22 mouse cellular contexts compared by ENCODE assay signal in genomic region chr15:27872286-27872685, GRCm38 (mm10).
A peak's percentile ranks its signal among the peaks of the same experiment; 100 is the strongest.
DNase-seq lines count a peak whose midpoint lies in the region; ATAC-seq lines count a peak whose summit lies in the region.
"Had no signal": no experiment of that assay in that cellular context is flagged by ENCODE, and none has a peak within 500 bp of the region (broad histone marks: within the 10 kb centered on the region; RNA-seq: fewer than 3 reads in every experiment).

No protein-coding gene starts in this region.

- ATAC-seq in liver, embryonic 12.5 days = peak; percentile 67
- ATAC-seq in megakaryocyte, adult 5-6 weeks (ENCODE audit: poor library complexity, severe bottlenecking) = 0 out of 2 replicates have a peak, but pooled peaks have one; percentile 22
- ATAC-seq in midbrain, embryonic 11.5 days (ENCODE audit: low FRiP score) = no peak
- ATAC-seq: lung, postnatal 0 days; midbrain, embryonic 15.5 days had no signal

- peaks cover 35% of the 10 kb centered on the region for H3K4me1 ChIP-seq in liver, embryonic 12.5 days
- no peaks in the 10 kb centered on the region for H3K4me1 ChIP-seq in midbrain, embryonic 11.5 days (ENCODE audit: control insufficient read depth, insufficient read depth, low read length)
- no peaks in the 10 kb centered on the region for H3K4me1 ChIP-seq in limb, embryonic 10.5 days
- H3K4me1 ChIP-seq: embryonic facial prominence, embryonic 10.5 days; neural tube, embryonic 12.5 days had no signal

- peaks cover 10% of the 10 kb centered on the region; the same call in 1 of the 2 replicates for H3K36me3 ChIP-seq in liver, embryonic 12.5 days
- H3K36me3 ChIP-seq in midbrain, embryonic 11.5 days (ENCODE audit: control insufficient read depth, insufficient read depth, low read length) = peaks cover 3% of the 10 kb centered on the region; the same call in 1 of the 2 replicates
- peaks cover 64% of the 10 kb centered on the region for H3K36me3 ChIP-seq in limb, embryonic 10.5 days

- no peaks in the 10 kb centered on the region for H3K27me3 ChIP-seq in liver, embryonic 12.5 days (replicated peaks)
- H3K27me3 ChIP-seq in midbrain, embryonic 11.5 days (ENCODE audit: control insufficient read depth, insufficient read depth, low read length) = no peaks in the 10 kb centered on the region
- H3K27me3 ChIP-seq in limb, embryonic 10.5 days (ENCODE audit: low read depth, poor library complexity, severe bottlenecking) = no peaks in the 10 kb centered on the region
- H3K27me3 ChIP-seq: hindbrain, embryonic 15.5 days; midbrain, embryonic 15.5 days; neural tube, embryonic 12.5 days had no signal

- peak overlapping the region; percentile 64 for H3K4me2 ChIP-seq in liver, embryonic 12.5 days
- no peak overlapping the region for H3K4me2 ChIP-seq in midbrain, embryonic 11.5 days
- H3K4me2 ChIP-seq: hindbrain, embryonic 15.5 days; midbrain, embryonic 15.5 days; neural tube, embryonic 12.5 days had no signal

- H3K9ac ChIP-seq in liver, embryonic 12.5 days = no peak overlapping the region
- no peak overlapping the region for H3K9ac ChIP-seq in midbrain, embryonic 11.5 days (ENCODE audit: low read length)
- H3K9ac ChIP-seq: hindbrain, embryonic 15.5 days; midbrain, embryonic 15.5 days; neural tube, embryonic 12.5 days had no signal

- WGBS in liver, embryonic 12.5 days (ENCODE audit: insufficient replicate concordance) = 27% methylated on average over 2 of the region's 2 CpGs
- 96% methylated on average over 2 of the region's 2 CpGs for WGBS in midbrain, embryonic 11.5 days
- WGBS in limb, embryonic 10.5 days = 91% methylated on average over 2 of the region's 2 CpGs

- peak overlapping the region; percentile 52 for H3K27ac ChIP-seq in liver, embryonic 12.5 days
- no peak overlapping the region for H3K27ac ChIP-seq in midbrain, embryonic 11.5 days (ENCODE audit: low read depth, low read length)
- H3K27ac ChIP-seq in limb, embryonic 10.5 days = no peak overlapping the region
- H3K27ac ChIP-seq: embryonic facial prominence, embryonic 10.5 days; gastrocnemius, adult 2 months; hindbrain, embryonic 15.5 days; midbrain, embryonic 15.5 days; neural tube, embryonic 12.5 days had no signal

- peak overlapping the region; percentile 34 for H3K4me3 ChIP-seq in liver, embryonic 12.5 days
- no peak overlapping the region for H3K4me3 ChIP-seq in midbrain, embryonic 11.5 days (ENCODE audit: low read depth, low read length)
- no peak overlapping the region for H3K4me3 ChIP-seq in limb, embryonic 10.5 days
- H3K4me3 ChIP-seq: embryonic facial prominence, embryonic 10.5 days; gastrocnemius, adult 2 months; hindbrain, embryonic 15.5 days; midbrain, embryonic 15.5 days; neural tube, embryonic 12.5 days had no signal

- no peaks in the 10 kb centered on the region for H3K9me3 ChIP-seq in liver, embryonic 12.5 days (replicated peaks)
- no peaks in the 10 kb centered on the region for H3K9me3 ChIP-seq in midbrain, embryonic 11.5 days (ENCODE audit: control insufficient read depth, low read length)
- no peaks in the 10 kb centered on the region for H3K9me3 ChIP-seq in limb, embryonic 10.5 days (replicated peaks)
- H3K9me3 ChIP-seq: embryonic facial prominence, embryonic 10.5 days; hindbrain, embryonic 15.5 days; midbrain, embryonic 15.5 days; neural tube, embryonic 12.5 days had no signal

- DNase-seq in 416B (ENCODE audit: low read depth) (peak; percentile 79), MEL-GATA-1-ER (ENCODE audit: extremely low read depth, low read depth) (peak; percentile 83)
- no peak for DNase-seq in midbrain, embryonic 11.5 days (ENCODE audit: low spot score, missing footprints)
- no peak for DNase-seq in limb, embryonic 10.5 days (ENCODE audit: low spot score)
- DNase-seq in heart, adult 8-10 months (ENCODE audit: low spot score) = no peak
- DNase-seq: adrenal gland, postnatal 25 days; cerebellum, adult 11 months; cerebellum, adult 9-11 months; gastrocnemius, adult 2 months; heart, postnatal 4 days; kidney, adult 8-10 months; kidney, postnatal 14 days; left cerebral cortex, postnatal 4 days; right cerebral cortex, postnatal 14 days; thymus, postnatal 25 days had no signal

Comparison
In these comparisons a context has a peak if more than half of its experiments do, and no peak if none do; other contexts are left out.
1. DNase-seq: peak in 416B (single experiment) and MEL-GATA-1-ER (single experiment); none in midbrain, embryonic 11.5 days (single experiment), limb, embryonic 10.5 days (single experiment) and heart, adult 8-10 months (single experiment).